Mouse (Mus musculus) ES-Bruce4 (cell line): ENCODE data around the gene Tmem30b. TPM values are rescaled to one million over a fixed set of nuclear protein-coding genes. Genes with fewer than 3 reads are reported as not detected.

Experiments used
- H3K27ac ChIP-seq: 2 replicates; pipeline ENCODE4 v1.5.1; 2012; ENCODE audit warnings: low read length, inconsistent platforms; ENCODE audit not compliant: insufficient read depth
- H3K27me3 ChIP-seq: 2 replicates; pipeline ENCODE4 v1.6.1; 2012; ENCODE audit warnings: mild to moderate bottlenecking, low read length, inconsistent platforms; ENCODE audit not compliant: control insufficient read depth, poor library complexity, insufficient read depth, severe bottlenecking
- H3K36me3 ChIP-seq: 2 replicates; pipeline ENCODE4 v1.6.1; 2012; ENCODE audit warnings: inconsistent platforms, mild to moderate bottlenecking, low read length, moderate library complexity; ENCODE audit not compliant: control insufficient read depth, poor library complexity, insufficient read depth, severe bottlenecking
- H3K4me1 ChIP-seq: one replicate; pipeline ENCODE4 v1.8.1; 2011; ENCODE audit warnings: low read length; ENCODE audit not compliant: control insufficient read depth, insufficient read depth
- H3K4me3 ChIP-seq: 2 replicates; pipeline ENCODE4 v1.5.1; 2011; ENCODE audit warnings: low read depth, mild to moderate bottlenecking, low read length
- H3K9ac ChIP-seq: 2 replicates; pipeline ENCODE4 v1.6.1; 2012; ENCODE audit warnings: low read depth, mild to moderate bottlenecking, inconsistent platforms; ENCODE audit not compliant: poor library complexity, severe bottlenecking
- H3K9me3 ChIP-seq: replicated peaks from 2 replicates; pipeline ENCODE4 v1.6.1; 2012; ENCODE audit warnings: mild to moderate bottlenecking, low read length, inconsistent platforms; ENCODE audit not compliant: control insufficient read depth, poor library complexity, insufficient read depth, severe bottlenecking
- CTCF ChIP-seq: IDR thresholded peaks from one replicate; pipeline ENCODE4 v1.8.1; 2011; ENCODE audit warnings: low read depth, low read length
- EP300 ChIP-seq: IDR thresholded peaks from 2 replicates; pipeline ENCODE4 v1.6.1; 2011; ENCODE audit warnings: low read depth, low read length; ENCODE audit not compliant: insufficient read depth
- POLR2A ChIP-seq: IDR thresholded peaks from one replicate; pipeline ENCODE4 v1.8.1; 2011; ENCODE audit warnings: low read length; ENCODE audit not compliant: insufficient read depth
- polyA plus RNA-seq: library from polyadenylated mRNA; stranded (reverse); fragments of >200 nt; gene quantifications from 2 replicates; pipeline ENCODE4 v1.2.4, GENCODE M21; 2011; ENCODE audit warnings: low read depth; ENCODE audit not compliant: missing spikeins, insufficient read depth, insufficient read length

The Tmem30b gene
- polyA plus RNA-seq, 1 experiment: 13.5 TPM

GRCm38 (mm10) chr12:73517768-73518167 is 28.4 kb downstream of the Tmem30b start:
- Histone ChIP-seq H3K27me3 (no peaks in the 10 kb centered on the region), H3K4me1 (no peaks in the 10 kb centered on the region), H3K4me3 (no peak overlapping the region), H3K9me3 (no peaks in the 10 kb centered on the region), H3K9ac (no peak overlapping the region), H3K27ac (no peak overlapping the region), H3K36me3 (no peaks in the 10 kb centered on the region)
- no peak for TF ChIP-seq POLR2A
- TF ChIP-seq EP300: no peak
- no peak for TF ChIP-seq CTCF

- H3K4me1 ChIP-seq: no peaks in the 10 kb centered on the region
- no peak for TF ChIP-seq EP300
- TF ChIP-seq CTCF: peak; percentile 78
- TF ChIP-seq POLR2A: no peak
- no peak overlapping the region for H3K27ac ChIP-seq
Observed at GRCm38 (mm10) chr12:73517022-73517709, 29.0 kb downstream of the Tmem30b start.

GRCm38 (mm10) chr12:73516516-73516915 is 29.7 kb downstream of the Tmem30b start:
- Histone ChIP-seq H3K27me3 (no peaks in the 10 kb centered on the region), H3K9ac (no peak overlapping the region), H3K36me3 (no peaks in the 10 kb centered on the region), H3K27ac (no peak overlapping the region), H3K4me1 (no peaks in the 10 kb centered on the region), H3K9me3 (no peaks in the 10 kb centered on the region), H3K4me3 (no peak overlapping the region)
- TF ChIP-seq POLR2A: no peak
- peak; percentile 52 for TF ChIP-seq CTCF
- TF ChIP-seq EP300: no peak

More at GRCm38 (mm10) chr12:73517022-73517709, 29.0 kb downstream of the Tmem30b start:
- H3K4me3 ChIP-seq: peak overlapping the region; percentile 44
- no peaks in the 10 kb centered on the region for H3K27me3 ChIP-seq
- no peaks in the 10 kb centered on the region for H3K36me3 ChIP-seq
- no peaks in the 10 kb centered on the region for H3K9me3 ChIP-seq
- no peak overlapping the region for H3K9ac ChIP-seq

GRCm38 (mm10) chr12:73514722-73515121 is 31.5 kb downstream of the Tmem30b start:
- no peak overlapping the region for H3K27ac ChIP-seq
- H3K27me3 ChIP-seq: no peaks in the 10 kb centered on the region
- H3K4me3 ChIP-seq: no peak overlapping the region
- no peaks in the 10 kb centered on the region for H3K36me3 ChIP-seq
- H3K9ac ChIP-seq: no peak overlapping the region
- no peaks in the 10 kb centered on the region for H3K9me3 ChIP-seq
- H3K4me1 ChIP-seq: no peaks in the 10 kb centered on the region
- TF ChIP-seq CTCF (no peak), POLR2A (no peak), EP300 (no peak)

GRCm38 (mm10) chr12:73513958-73514357 is 32.2 kb downstream of the Tmem30b start:
- no peak for TF ChIP-seq POLR2A
- TF ChIP-seq CTCF: no peak
- no peak for TF ChIP-seq EP300
- Histone ChIP-seq H3K36me3 (no peaks in the 10 kb centered on the region), H3K4me1 (no peaks in the 10 kb centered on the region), H3K9me3 (no peaks in the 10 kb centered on the region), H3K27me3 (no peaks in the 10 kb centered on the region), H3K4me3 (no peak overlapping the region), H3K27ac (no peak overlapping the region), H3K9ac (no peak overlapping the region)

- Histone ChIP-seq H3K4me1 (no peaks in the 10 kb centered on the region), H3K36me3 (no peaks in the 10 kb centered on the region), H3K9ac (no peak overlapping the region), H3K27me3 (no peaks in the 10 kb centered on the region), H3K9me3 (no peaks in the 10 kb centered on the region), H3K27ac (no peak overlapping the region), H3K4me3 (no peak overlapping the region)
- TF ChIP-seq POLR2A (no peak), EP300 (no peak), CTCF (no peak)
Observed at GRCm38 (mm10) chr12:73511467-73512047, 34.6 kb downstream of the Tmem30b start.
